Mouse (Mus musculus) layer of hippocampus, adult 2 months (tissue): ENCODE results near the gene Smarcd3. TPM values are rescaled to one million over a fixed set of nuclear protein-coding genes. Genes with fewer than 3 reads are reported as not detected.
A peak's percentile ranks its signal among the peaks of the same experiment; 100 is the strongest.
"Not testable (repeated sequence)": the region's sequence is repeated elsewhere in the genome, so short reads cannot be mapped to it uniquely, and the experiment has no call there.

ENCODE experiments used
- DNase-seq, 2 experiments: peaks; one replicate each; pipeline ENCODE4 v3.0.0; 2022; ENCODE audit warnings: low spot score in 2 of 2
- H3K27ac ChIP-seq: fragments of 200-600 bp; 2 replicates; pipeline ENCODE4 v1.8.1; 2022
- H3K4me3 ChIP-seq: fragments of 200-600 bp; 2 replicates; pipeline ENCODE4 v1.8.1; 2022; ENCODE audit warnings: mild to moderate bottlenecking
- CTCF ChIP-seq: fragments of 200-600 bp; conservative IDR thresholded peaks from 2 replicates; pipeline ENCODE4 v1.8.1; 2022; ENCODE audit warnings: antibody characterized with exemption, mild to moderate bottlenecking, moderate library complexity
- total RNA-seq, 2 experiments: library from RNA; stranded (reverse); gene quantifications; 2 replicates each; pipeline ENCODE4 v1.2.3; 2021

The Smarcd3 gene
- total RNA-seq, 2 experiments from 2014 or later: 88.7 to 90.9 TPM

GRCm38 (mm10) chr5:24591796-24592470 lies 32.3 kb downstream of the Smarcd3 start:
- H3K4me3 ChIP-seq: no peak overlapping the region; the same call in 1 of the 2 replicates
- peak overlapping the region; percentile 47; the same call in 1 of the 2 replicates for H3K27ac ChIP-seq
- TF ChIP-seq CTCF: no peak
- DNase-seq: no peak

GRCm38 (mm10) chr5:24591268-24591721 lies 32.9 kb downstream of the Smarcd3 start:
- H3K4me3 ChIP-seq: no peak overlapping the region; the same call in 1 of the 2 replicates
- peak overlapping the region; percentile 47; the same call in 1 of the 2 replicates for H3K27ac ChIP-seq
- no peak for DNase-seq
- peak; percentile 14; the same call in 1 of the 2 replicates for TF ChIP-seq CTCF

GRCm38 (mm10) chr5:24589511-24590500 lies 34.4 kb downstream of the Smarcd3 start:
- Histone ChIP-seq H3K27ac (no peak overlapping the region), H3K4me3 (no peak overlapping the region)
- no peak for DNase-seq
- TF ChIP-seq CTCF: no peak

- H3K4me3 ChIP-seq: peak overlapping the region; percentile 76
- DNase-seq: no peak
- H3K27ac ChIP-seq: peak overlapping the region; percentile 97
- no peak for TF ChIP-seq CTCF
Measured at GRCm38 (mm10) chr5:24587200-24587577, 37.0 kb downstream of the Smarcd3 start.

- H3K27ac ChIP-seq: peak within 1 kb of the TSS; percentile 97
- peak within 1 kb of the TSS; percentile 76 for H3K4me3 ChIP-seq
- TF ChIP-seq CTCF: 0 out of 2 replicates have a peak, but pooled peaks have one; percentile 13
- DNase-seq: peak; percentile 82 to 88
Measured at GRCm38 (mm10) chr5:24586547-24587199, 37.5 kb downstream of the Smarcd3 start, which contains the start of gene Chpf2. Gene Chpf2, plus strand, starts transcription at chr5:24586741.

- TF ChIP-seq CTCF: no peak
- H3K4me3 ChIP-seq: peak overlapping the region; percentile 76
- peak overlapping the region; percentile 97 for H3K27ac ChIP-seq
- DNase-seq: no peak
Measured at GRCm38 (mm10) chr5:24586106-24586505, 38.1 kb downstream of the Smarcd3 start.

GRCm38 (mm10) chr5:24578109-24578963 lies 45.9 kb downstream of the Smarcd3 start:
- no peak for DNase-seq
- 0 out of 2 replicates have a peak, but pooled peaks have one; percentile 29 for TF ChIP-seq CTCF
- Histone ChIP-seq H3K27ac (peak overlapping the region; percentile 85), H3K4me3 (peak overlapping the region; percentile 57)

GRCm38 (mm10) chr5:24577183-24577929 lies 46.9 kb downstream of the Smarcd3 start, which contains the start of gene Abcf2:
Gene Abcf2, minus strand, starts transcription at chr5:24577467.
- peak; percentile 100 for DNase-seq
- peak within 1 kb of the TSS; percentile 88 for H3K27ac ChIP-seq
- H3K4me3 ChIP-seq: peak within 1 kb of the TSS; percentile 87
- TF ChIP-seq CTCF: peak; percentile 27; the same call in 1 of the 2 replicates

GRCm38 (mm10) chr5:24576801-24577182 lies 47.4 kb downstream of the Smarcd3 start:
- no peak for DNase-seq
- Histone ChIP-seq H3K27ac (peak overlapping the region; percentile 88), H3K4me3 (peak overlapping the region; percentile 87)
- no peak for TF ChIP-seq CTCF

GRCm38 (mm10) chr5:24575948-24576347 lies 48.3 kb downstream of the Smarcd3 start:
- no peak overlapping the region; the same call in 1 of the 2 replicates for H3K4me3 ChIP-seq

GRCm38 (mm10) chr5:24556709-24557108 lies 67.5 kb downstream of the Smarcd3 start, which contains the start of gene 4931409K22Rik:
Gene 4931409K22Rik, minus strand, starts transcription at chr5:24556809.
- no peak within 1 kb of the TSS for H3K27ac ChIP-seq
- TF ChIP-seq CTCF: no peak
- no peak within 1 kb of the TSS for H3K4me3 ChIP-seq
- DNase-seq: no peak

More at GRCm38 (mm10) chr5:24575948-24576347, 48.3 kb downstream of the Smarcd3 start:
- no peak overlapping the region for H3K27ac ChIP-seq
- DNase-seq: no peak
- no peak for TF ChIP-seq CTCF

- not testable (repeated sequence) for DNase-seq, H3K4me3 ChIP-seq, H3K27ac ChIP-seq
Measured at GRCm38 (mm10) chr5:24555335-24555734, 68.9 kb downstream of the Smarcd3 start.
